Mouse (Mus musculus): ENCODE measurements around the gene Dennd4c. TPM values are rescaled to one million over a fixed set of nuclear protein-coding genes. Genes with fewer than 3 reads are reported as not detected.

Dennd4c gene
- total and polyA plus RNA-seq, 3 experiments = 4.0 to 4.6 (median 4.2) TPM

GRCm38 (mm10) chr4:86726141-86726540 is 22.2 kb upstream of the Dennd4c start:
- dilution Hi-C loops (cut with MboI; ENCODE audit: extremely low pct_ligation_motif_present, extremely low pct_unique_long_range_greater_than_20kb, low sequenced_read_pairs) = no loop called here
- no peak for DNase-seq (ENCODE audit: extremely low read depth)
- H3K9ac ChIP-seq (ENCODE audit: insufficient read depth, low read depth) = no peak overlapping the region
- in situ Hi-C loops (cut with MboI; ENCODE audit: low pct_ligation_motif_present, low pct_unique_long_range_greater_than_20kb, low sequenced_read_pairs) = no loop called here
- H3K79me2 ChIP-seq (replicated peaks; ENCODE audit: control insufficient read depth, extremely low read depth, insufficient read depth, poor library complexity, severe bottlenecking) = no peaks in the 10 kb centered on the region
- no peak overlapping the region for H3K4me3 ChIP-seq (replicated peaks in 1 of 3; ENCODE audit: low read depth in 2 of 3, low read length in 2 of 3, poor library complexity in 1 of 3)
- no peaks in the 10 kb centered on the region for H3K9me3 ChIP-seq (replicated peaks; ENCODE audit: low read length)
- H3K4me2 ChIP-seq (ENCODE audit: insufficient read depth, low read depth, poor library complexity, severe bottlenecking) = no peak overlapping the region
- no peak overlapping the region for H3K27ac ChIP-seq (ENCODE audit: insufficient read depth, low read depth)
- no peaks in the 10 kb centered on the region for H3K27me3 ChIP-seq (replicated peaks)
- no peaks in the 10 kb centered on the region for H3K36me3 ChIP-seq (replicated peaks in 1 of 2; ENCODE audit: control insufficient read depth in 1 of 2, insufficient read depth in 1 of 2, low read length in 1 of 2)
- TF ChIP-seq CTCF (conservative IDR thresholded peaks at IDR 0.05 in 1 of 2, IDR thresholded peaks at IDR 0.05 in 1 of 2; ENCODE audit: low read depth in 2 of 2, low read length in 2 of 2) (no peak), ELF1 (IDR thresholded peaks at IDR 0.05; ENCODE audit: low read depth, low read length) (no peak), MYC (IDR thresholded peaks at IDR 0.05; ENCODE audit: low read depth, low read length) (no peak), ETS1 (conservative IDR thresholded peaks at IDR 0.05; ENCODE audit: low read depth, low read length) (no peak), ZC3H11A (IDR thresholded peaks at IDR 0.05; ENCODE audit: low read depth, low read length) (no peak)
- no peaks in the 10 kb centered on the region for H3K4me1 ChIP-seq (ENCODE audit: control insufficient read depth in 1 of 2, insufficient read depth in 2 of 2)

- no peaks in the 10 kb centered on the region for H3K4me1 ChIP-seq (ENCODE audit: control insufficient read depth in 1 of 2, insufficient read depth in 2 of 2)
- H3K9me3 ChIP-seq (replicated peaks; ENCODE audit: low read length) = no peaks in the 10 kb centered on the region
- in situ Hi-C loops (cut with MboI; ENCODE audit: low pct_ligation_motif_present, low pct_unique_long_range_greater_than_20kb, low sequenced_read_pairs) = no loop called here
- H3K79me2 ChIP-seq (replicated peaks; ENCODE audit: control insufficient read depth, extremely low read depth, insufficient read depth, poor library complexity, severe bottlenecking) = no peaks in the 10 kb centered on the region
- TF ChIP-seq ETS1 (conservative IDR thresholded peaks at IDR 0.05; ENCODE audit: low read depth, low read length) (no peak), CTCF (conservative IDR thresholded peaks at IDR 0.05 in 1 of 2, IDR thresholded peaks at IDR 0.05 in 1 of 2; ENCODE audit: low read depth in 2 of 2, low read length in 2 of 2) (no peak), BHLHE40 (IDR thresholded peaks at IDR 0.05; ENCODE audit: low read depth, low read length) (no peak)
- no peaks in the 10 kb centered on the region for H3K27me3 ChIP-seq (replicated peaks)
- no peak overlapping the region for H3K4me3 ChIP-seq (replicated peaks in 1 of 3; ENCODE audit: low read depth in 2 of 3, low read length in 2 of 3, poor library complexity in 1 of 3)
- H3K9ac ChIP-seq (ENCODE audit: insufficient read depth, low read depth) = no peak overlapping the region
- DNase-seq (ENCODE audit: extremely low read depth) = no peak
- dilution Hi-C loops (cut with MboI; ENCODE audit: extremely low pct_ligation_motif_present, extremely low pct_unique_long_range_greater_than_20kb, low sequenced_read_pairs) = no loop called here
- no peak overlapping the region for H3K27ac ChIP-seq (ENCODE audit: insufficient read depth, low read depth)
- H3K36me3 ChIP-seq (replicated peaks in 1 of 2; ENCODE audit: control insufficient read depth in 1 of 2, insufficient read depth in 1 of 2, low read length in 1 of 2) = no peaks in the 10 kb centered on the region
- H3K4me2 ChIP-seq (ENCODE audit: insufficient read depth, low read depth, poor library complexity, severe bottlenecking) = no peak overlapping the region
Measured at GRCm38 (mm10) chr4:86729829-86730228, 18.5 kb upstream of the Dennd4c start.

GRCm38 (mm10) chr4:86734088-86734841 is 14.1 kb upstream of the Dennd4c start:
- H3K36me3 ChIP-seq (replicated peaks in 1 of 2; ENCODE audit: control insufficient read depth in 1 of 2, insufficient read depth in 1 of 2, low read length in 1 of 2) = no peaks in the 10 kb centered on the region
- no peaks in the 10 kb centered on the region for H3K27me3 ChIP-seq (replicated peaks)
- DNase-seq (ENCODE audit: extremely low read depth) = no peak
- H3K4me3 ChIP-seq (replicated peaks in 1 of 3; ENCODE audit: low read depth in 2 of 3, low read length in 2 of 3, poor library complexity in 1 of 3) = no peak overlapping the region
- H3K4me1 ChIP-seq (ENCODE audit: control insufficient read depth in 1 of 2, insufficient read depth in 2 of 2) = no peaks in the 10 kb centered on the region
- dilution Hi-C loops (cut with MboI; ENCODE audit: extremely low pct_ligation_motif_present, extremely low pct_unique_long_range_greater_than_20kb, low sequenced_read_pairs) (no loop called here), in situ Hi-C loops (cut with MboI; ENCODE audit: low pct_ligation_motif_present, low pct_unique_long_range_greater_than_20kb, low sequenced_read_pairs) (no loop called here)
- no peak overlapping the region for H3K9ac ChIP-seq (ENCODE audit: insufficient read depth, low read depth)
- no peak for TF ChIP-seq SMC3 (IDR thresholded peaks at IDR 0.05; ENCODE audit: low read depth, low read length)
- TF ChIP-seq POLR2AphosphoS2 (IDR thresholded peaks at IDR 0.05; ENCODE audit: low read depth, low read length) = no peak
- TF ChIP-seq MAFK (IDR thresholded peaks at IDR 0.05; ENCODE audit: insufficient replicate concordance, low read length) = no peak
- TF ChIP-seq GABPA (IDR thresholded peaks at IDR 0.05; ENCODE audit: insufficient replicate concordance, low read depth, low read length) = no peak
- no peak for TF ChIP-seq MAZ (IDR thresholded peaks at IDR 0.05; ENCODE audit: low read depth, low read length)
- TF ChIP-seq RCOR1 (conservative IDR thresholded peaks at IDR 0.05; ENCODE audit: low read depth, low read length) = no peak
- TF ChIP-seq EP300 (IDR thresholded peaks at IDR 0.05; ENCODE audit: low read length) = no peak
- no peak for TF ChIP-seq SIN3A (IDR thresholded peaks at IDR 0.05; ENCODE audit: low read length)
- TF ChIP-seq MXI1 (IDR thresholded peaks at IDR 0.05; ENCODE audit: low read depth, low read length) = no peak
- TF ChIP-seq USF1 (IDR thresholded peaks at IDR 0.05; ENCODE audit: low read depth, low read length) = no peak
- TF ChIP-seq POLR2A (IDR thresholded peaks at IDR 0.05; ENCODE audit: low read depth, low read length) = no peak
- no peak for TF ChIP-seq TBP (conservative IDR thresholded peaks at IDR 0.05; ENCODE audit: low read depth, low read length)
- TF ChIP-seq HCFC1 (IDR thresholded peaks at IDR 0.05; ENCODE audit: low read depth, low read length) = no peak
- no peak for TF ChIP-seq TCF12 (IDR thresholded peaks at IDR 0.05; ENCODE audit: low read depth, low read length)
- no peak for TF ChIP-seq CHD2 (IDR thresholded peaks at IDR 0.05; ENCODE audit: low read length)
- no peak for TF ChIP-seq ELF1 (IDR thresholded peaks at IDR 0.05; ENCODE audit: low read depth, low read length)
- no peak for TF ChIP-seq USF2 (conservative IDR thresholded peaks at IDR 0.05; ENCODE audit: low read depth, low read length)
- no peak for TF ChIP-seq ZMIZ1 (IDR thresholded peaks at IDR 0.05; ENCODE audit: low read depth, low read length)
- no peak for TF ChIP-seq BHLHE40 (IDR thresholded peaks at IDR 0.05; ENCODE audit: low read depth, low read length)
- TF ChIP-seq PAX5 (IDR thresholded peaks at IDR 0.05; ENCODE audit: low read length) = no peak
- no peaks in the 10 kb centered on the region for H3K79me2 ChIP-seq (replicated peaks; ENCODE audit: control insufficient read depth, extremely low read depth, insufficient read depth, poor library complexity, severe bottlenecking)
- no peak overlapping the region for H3K27ac ChIP-seq (ENCODE audit: insufficient read depth, low read depth)
- no peak overlapping the region for H3K4me2 ChIP-seq (ENCODE audit: insufficient read depth, low read depth, poor library complexity, severe bottlenecking)
- no peaks in the 10 kb centered on the region for H3K9me3 ChIP-seq (replicated peaks; ENCODE audit: low read length)
